Mouse (Mus musculus) adipocyte (in vitro differentiated cells): ENCODE results near the gene Efna2.

Source experiments
- DNase-seq: peaks from one replicate; pipeline ENCODE4 v3.0.0-alpha.2; 2016; ENCODE audit warnings: low spot score

The Efna2 gene

DNA sequence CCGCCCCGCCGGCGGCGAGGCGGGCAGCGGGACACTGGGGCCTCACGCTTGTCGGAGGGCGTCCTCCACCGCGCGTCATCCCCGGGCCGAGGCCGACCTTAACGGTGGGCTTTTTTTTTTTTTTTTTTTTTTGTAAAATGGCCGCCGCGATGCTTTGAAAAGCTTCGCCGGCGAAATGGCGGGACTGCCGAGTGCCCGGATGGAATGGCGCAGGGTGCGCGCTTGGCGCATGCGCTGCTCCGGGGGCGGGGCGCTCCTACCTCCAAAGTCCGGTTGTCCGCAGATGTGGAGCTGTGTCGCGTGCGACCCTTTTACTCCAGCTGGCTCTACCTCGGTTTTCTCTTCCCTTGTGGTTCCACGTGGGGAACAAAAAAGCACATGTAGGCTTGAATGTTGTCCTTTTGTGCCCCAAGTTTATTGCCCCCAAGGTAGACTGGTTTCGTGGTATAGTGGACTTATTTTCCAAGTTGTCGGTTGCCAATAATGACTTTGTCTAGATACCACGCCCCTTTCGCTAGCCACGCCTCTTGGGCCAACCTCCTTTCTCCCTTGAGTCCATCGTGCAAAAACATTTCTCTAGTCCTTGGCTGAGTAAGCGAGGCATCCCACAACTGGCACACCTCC, 11.1 kb upstream of the Efna2 start:
- peak; percentile 94 for DNase-seq

DNA sequence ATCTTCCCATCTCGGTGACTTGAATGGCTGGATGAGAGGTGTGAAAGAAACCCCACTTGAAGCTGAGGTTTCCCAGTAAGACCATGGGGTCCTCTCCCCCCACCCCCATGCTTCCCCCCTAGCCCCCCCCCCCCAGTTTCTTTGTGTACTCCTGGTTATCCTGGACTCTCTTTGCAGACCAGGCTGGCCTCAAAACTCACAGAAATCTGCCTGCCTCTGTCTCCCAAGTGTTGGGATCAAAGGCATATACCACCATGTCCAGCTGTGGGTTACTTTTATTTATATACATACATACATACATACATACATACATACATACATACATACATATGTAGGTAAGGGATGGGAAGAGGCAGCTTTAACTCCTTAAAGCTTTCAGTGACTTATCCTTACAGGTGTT, 10.2 kb upstream of the Efna2 start:
- DNase-seq, result no peak

- no peak for DNase-seq
These were observed 9.6 kb upstream of the Efna2 start for GRCm38 (mm10) chr10:80169651-80170050.

- no peak for DNase-seq
These were observed 9.2 kb upstream of the Efna2 start for GRCm38 (mm10) chr10:80170052-80170451.

GRCm38 (mm10) chr10:80170601-80171021, 8.7 kb upstream of the Efna2 start:
- no peak for DNase-seq

GRCm38 (mm10) chr10:80171252-80171651, 8.0 kb upstream of the Efna2 start:
- no peak for DNase-seq

DNA sequence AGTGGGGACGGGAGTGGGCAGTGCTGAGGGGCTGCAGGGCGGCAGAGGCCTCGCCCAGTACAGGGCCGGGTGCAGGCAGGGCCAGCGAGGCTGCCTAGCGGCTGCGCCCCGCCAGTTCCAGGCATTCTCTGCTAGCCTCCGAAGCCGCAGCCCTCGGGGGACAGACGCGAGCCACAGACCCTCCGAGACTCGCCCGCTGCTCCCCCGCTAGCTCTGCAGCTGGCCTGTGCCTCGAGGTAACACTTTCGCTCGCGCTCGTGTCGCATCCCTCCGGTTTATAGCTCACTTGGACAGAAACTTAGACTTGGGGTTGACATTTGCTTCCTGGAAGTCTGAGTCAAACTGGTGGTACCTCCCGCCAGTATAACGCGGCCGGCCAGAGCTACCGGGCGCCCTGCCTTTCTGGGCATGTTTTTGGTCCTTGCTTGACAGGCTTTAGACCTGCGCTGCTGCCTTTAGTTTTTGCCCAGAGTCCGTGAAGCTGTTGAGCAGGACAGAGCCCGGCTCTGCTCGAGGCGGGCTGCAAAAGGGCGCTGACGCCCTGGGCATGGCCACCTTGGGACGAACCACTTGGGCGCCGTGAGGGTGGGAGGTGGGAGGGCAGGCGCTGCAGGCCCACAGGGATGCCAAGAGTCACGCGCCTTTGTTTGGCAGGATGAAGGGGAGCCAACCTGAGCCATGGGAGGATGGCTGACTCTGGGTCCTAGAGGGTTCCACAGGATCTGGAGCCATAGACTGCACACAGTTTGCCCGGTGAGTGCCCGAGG, 7.3 kb upstream of the Efna2 start:
- DNase-seq, result no peak

DNA sequence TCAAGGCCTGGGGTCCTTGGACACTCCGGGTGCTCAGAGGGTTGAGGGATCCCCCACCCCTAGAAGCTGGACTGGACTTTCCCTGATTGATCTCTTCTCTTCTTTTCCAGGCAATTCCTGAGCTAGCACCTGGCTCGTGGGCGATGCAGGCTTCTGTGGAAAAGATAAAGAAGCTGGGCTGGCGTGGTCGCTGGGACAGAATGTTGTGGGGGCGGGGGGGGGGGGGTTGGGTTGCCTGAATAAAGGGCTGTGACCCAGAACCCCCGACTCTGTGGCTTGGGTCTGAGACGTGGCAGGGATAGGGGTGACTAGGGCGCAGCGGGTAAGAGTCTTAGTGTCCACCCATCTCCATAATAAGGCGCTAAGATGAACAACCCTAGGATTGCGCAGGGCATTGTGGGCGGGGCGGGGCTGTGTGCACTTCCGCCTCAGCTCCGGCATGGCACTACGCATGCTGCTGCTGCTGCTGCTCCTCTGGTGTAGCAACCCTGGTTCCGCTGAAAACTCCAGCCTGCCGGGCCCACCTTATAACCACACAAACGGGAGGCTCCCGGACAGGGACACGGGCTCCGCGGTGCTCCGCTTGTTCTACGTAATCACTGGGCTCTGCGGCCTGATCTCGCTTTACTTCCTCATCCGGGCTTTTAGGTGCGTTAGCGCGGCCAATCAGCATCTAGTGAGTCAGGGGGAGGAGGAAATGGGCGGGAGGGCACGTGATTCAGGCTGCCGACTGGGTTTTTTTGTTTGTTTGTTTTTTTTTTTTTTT, 6.6 kb upstream of the Efna2 start, which contains the start of gene 1600002K03Rik:
1600002K03Rik (plus strand) TSS at position 418 of the 766 bp plus-strand sequence.
- peak; percentile 95 for DNase-seq

GRCm38 (mm10) chr10:80173358-80173757, 5.9 kb upstream of the Efna2 start:
- no peak for DNase-seq

DNA sequence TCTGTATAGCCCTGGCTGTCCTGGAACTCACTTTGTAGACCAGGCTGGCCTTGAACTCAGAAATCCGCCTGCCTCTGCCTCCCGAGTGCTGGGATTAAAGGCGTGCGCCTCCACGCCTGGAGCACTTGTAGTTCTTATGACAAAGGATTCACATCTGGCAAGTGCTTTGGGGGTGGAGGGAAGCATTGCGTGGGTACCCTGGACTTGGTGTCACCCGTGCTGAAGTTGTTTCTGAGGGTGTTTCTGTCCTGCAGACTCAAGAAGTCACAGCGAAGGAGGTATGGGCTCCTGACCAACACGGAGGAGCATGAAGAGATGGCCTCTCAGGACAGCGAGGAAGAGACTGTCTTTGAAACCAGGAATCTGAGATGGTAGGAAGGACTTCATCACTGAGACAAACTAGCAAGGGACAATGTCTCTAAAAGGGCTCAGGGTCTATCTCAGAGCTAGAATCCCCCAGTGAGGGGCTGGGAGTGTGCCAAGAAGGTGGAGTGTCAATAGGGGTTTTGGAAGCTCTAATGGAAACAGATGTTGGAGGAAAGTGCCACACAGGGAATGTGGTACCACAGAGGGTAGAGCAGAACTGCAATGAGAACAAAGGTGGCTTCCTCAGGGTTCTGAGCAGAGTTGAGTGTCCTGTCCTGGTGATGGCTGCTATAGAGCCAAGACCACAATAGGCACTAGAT, 5.2 kb upstream of the Efna2 start:
- no peak for DNase-seq

GRCm38 (mm10) chr10:80174705-80175104, 4.6 kb upstream of the Efna2 start:
- peak; percentile 57 for DNase-seq

- peak; percentile 62 for DNase-seq
These were observed 3.6 kb upstream of the Efna2 start for GRCm38 (mm10) chr10:80175536-80176269.

- no peak for DNase-seq
These were observed 2.9 kb upstream of the Efna2 start for GRCm38 (mm10) chr10:80176270-80176834.

- DNase-seq, result no peak
These were observed 1.6 kb upstream of the Efna2 start for GRCm38 (mm10) chr10:80177441-80178279.

GRCm38 (mm10) chr10:80180288-80180687, 1.0 kb downstream of the Efna2 start:
- no peak for DNase-seq

GRCm38 (mm10) chr10:80180823-80181222, 1.5 kb downstream of the Efna2 start:
- no peak for DNase-seq

DNA sequence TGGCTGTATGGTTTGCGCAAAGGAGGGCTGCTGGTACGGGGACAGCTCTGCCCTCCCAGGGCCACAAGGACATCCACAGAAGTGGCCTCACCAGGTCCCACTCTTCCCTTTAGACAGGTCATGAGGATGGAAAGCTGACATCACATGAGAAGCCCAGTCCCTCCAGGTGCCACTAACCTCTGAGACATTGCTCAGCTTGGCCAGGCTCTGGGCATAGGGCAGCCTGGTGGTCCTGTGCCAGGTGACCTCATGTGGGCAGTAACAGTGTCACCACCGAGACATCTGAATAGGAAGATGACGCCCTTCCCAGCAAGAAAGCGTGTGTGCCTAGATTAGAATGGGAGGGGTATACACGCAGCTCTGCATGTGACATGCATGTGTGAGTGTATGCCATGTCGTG, 3.3 kb downstream of the Efna2 start:
- no peak for DNase-seq

DNA sequence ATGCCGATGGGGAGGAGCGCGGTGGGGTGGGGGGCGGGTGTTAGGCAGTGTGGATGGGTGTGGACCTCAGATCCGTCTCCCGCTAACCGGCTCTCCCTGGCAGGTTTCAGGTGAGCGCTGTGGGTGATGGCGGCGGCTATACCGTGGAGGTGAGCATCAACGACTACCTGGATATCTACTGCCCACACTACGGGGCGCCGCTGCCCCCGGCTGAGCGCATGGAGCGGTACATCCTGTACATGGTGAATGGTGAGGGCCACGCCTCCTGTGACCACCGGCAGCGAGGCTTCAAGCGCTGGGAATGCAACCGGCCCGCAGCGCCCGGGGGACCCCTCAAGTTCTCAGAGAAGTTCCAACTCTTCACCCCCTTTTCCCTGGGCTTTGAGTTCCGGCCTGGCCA, 7.4 kb downstream of the Efna2 start:
- DNase-seq, result no peak

DNA sequence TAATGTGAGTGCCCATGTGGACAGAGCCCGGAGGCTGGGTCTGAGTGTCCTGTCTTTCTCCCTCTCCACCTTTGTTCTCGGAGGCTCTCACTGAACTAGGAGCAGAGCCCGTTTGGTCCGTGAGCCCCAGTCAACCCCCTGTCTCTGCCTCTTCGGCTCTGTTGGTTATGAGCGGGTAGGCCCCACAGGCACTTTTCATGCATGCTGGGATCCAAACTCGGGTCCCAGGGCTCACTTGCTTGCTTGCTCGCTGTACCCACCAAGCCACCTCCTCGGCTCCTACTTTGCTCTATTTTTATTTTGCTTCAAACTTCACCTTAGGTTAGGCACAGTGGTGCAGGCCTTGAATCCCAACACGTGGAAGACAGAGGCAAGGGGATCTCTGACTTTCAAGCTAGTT, 8.5 kb downstream of the Efna2 start:
- DNase-seq, result no peak

- no peak for DNase-seq
These were observed 9.3 kb downstream of the Efna2 start for GRCm38 (mm10) chr10:80188453-80189024.
